Mouse (Mus musculus): ENCODE measurements around the gene Ltb4r2. TPM values are rescaled to one million over a fixed set of nuclear protein-coding genes. Genes with fewer than 3 reads are reported as not detected.
A peak's percentile ranks its signal among the peaks of the same experiment; 100 is the strongest.

Ltb4r2 gene
- total RNA-seq, 2 experiments from 2014 or later, result not detected

DNA sequence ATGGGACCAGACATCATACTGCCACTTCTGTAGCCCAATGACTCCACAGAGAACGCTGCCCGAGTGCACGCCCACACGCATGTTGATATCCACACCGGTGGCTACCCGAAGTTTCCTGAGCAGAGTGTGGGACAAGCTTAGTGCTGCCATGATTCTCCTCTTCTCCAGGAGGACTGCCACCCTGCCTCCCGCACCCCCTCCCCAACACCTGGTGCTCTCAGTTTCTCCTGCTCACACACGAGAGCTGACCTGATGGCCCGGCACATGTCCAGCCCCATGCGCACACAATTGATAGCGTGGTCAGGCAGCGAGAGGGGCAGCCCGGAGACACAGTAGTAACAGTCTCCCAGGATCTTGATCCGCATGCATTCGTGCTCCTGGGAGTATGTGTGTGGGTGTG lies 17.5 kb downstream of the Ltb4r2 start:
- intact Hi-C loops (cut with DNase I), result no loop called here
- no peak for DNase-seq

DNA sequence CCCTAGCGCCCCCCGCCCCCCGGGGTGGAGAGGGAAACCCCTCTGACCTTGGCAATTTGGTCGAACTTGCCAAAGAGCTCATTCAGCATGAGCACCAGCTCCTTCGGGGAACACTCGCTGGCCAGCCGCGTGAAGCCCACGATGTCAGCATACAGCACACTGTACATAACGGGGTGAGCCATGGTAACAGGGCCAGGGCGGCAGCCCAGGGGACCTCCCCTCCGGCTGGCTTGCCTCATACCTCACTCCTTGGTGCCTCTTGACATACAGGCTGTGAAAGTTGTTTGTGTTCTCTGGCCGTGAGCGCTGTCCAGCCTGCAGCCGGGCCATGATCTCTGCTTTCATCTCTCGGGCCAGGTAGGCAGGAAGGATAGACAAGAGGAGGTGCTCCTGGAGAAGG lies 18.4 kb downstream of the Ltb4r2 start:
- DNase-seq, result no peak
- intact Hi-C loops (cut with DNase I), result loop anchor here (2.0 to 5.0 kb wide), 2 partner anchors 83 to 138 kb away; no protein-coding TSS in a partner anchor

DNA sequence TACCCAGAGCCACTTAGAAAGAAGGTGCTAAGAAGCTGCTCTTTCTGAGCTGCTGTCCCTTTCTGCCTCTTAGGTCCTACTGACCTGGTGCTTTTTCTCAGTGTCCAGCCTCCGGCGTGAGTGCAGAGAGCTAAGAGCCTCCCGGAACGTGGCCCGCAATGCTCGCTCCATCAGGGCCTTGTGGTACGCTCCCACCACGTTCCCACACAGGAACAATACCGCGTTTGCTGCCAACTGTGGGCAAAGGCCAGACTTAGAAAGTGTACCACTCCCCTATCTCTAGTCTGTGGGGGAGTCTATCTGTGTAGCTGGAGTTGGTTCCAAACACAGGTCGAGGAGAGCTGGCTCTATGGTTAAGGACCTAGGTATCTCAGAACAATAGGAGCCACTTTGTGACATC lies 19.5 kb downstream of the Ltb4r2 start:
- no peak for DNase-seq
- intact Hi-C loops (cut with DNase I), result loop anchor here (2.0 to 5.0 kb wide), 2 partner anchors 82 to 137 kb away; no protein-coding TSS in a partner anchor

DNA sequence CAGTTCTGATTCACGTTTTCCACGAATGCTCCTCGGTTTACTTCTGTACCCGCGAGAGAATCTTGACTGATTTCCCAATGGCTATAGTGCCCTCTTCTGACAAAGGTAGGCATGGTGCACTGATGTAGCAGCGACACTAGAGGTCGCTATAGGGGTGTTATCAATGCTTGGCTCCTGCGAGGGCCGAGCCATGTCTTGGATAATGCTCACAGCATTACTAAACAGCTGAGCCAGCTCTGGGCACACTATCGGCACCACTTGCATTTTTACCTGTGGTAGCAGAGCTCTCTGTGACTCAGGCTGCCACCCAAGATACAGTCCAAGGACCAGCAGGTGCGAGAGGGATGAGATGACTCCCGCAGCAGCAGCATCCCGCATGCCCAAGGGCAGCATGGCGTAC lies 20.1 kb downstream of the Ltb4r2 start:
- intact Hi-C loops (cut with DNase I), result loop anchor here (2.0 to 5.0 kb wide), 2 partner anchors 81 to 136 kb away; no protein-coding TSS in a partner anchor
- DNase-seq, result peak in 1 of 2 experiments; percentile 35

DNA sequence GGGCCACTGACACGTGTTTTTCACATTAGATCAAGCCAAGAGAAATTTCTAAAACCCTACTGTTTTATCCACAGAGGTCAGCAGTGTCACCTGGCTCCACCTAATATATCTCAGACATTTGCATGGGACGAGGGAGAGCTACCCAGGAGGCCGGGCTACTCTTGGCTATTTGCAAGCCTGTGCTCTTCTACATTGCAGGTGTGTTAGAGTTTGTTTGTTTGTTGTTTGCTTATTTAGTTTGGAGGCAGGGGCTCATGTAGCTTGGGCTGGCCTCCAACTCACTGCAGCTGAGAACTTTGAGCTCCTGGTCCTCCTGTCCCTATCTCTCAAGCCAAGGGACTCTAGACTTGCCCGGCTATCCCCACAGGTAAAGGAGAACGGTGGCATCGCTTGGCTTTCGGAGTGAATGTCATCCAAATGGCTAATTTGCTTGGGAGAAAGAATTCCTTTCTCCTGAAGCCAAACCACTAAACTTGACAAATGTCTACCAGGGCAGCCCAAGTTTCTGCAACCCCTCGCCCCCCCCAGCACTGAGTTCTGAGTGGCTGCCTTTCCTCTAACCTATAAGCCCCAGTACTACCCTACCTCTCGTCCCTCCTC lies 21.2 kb downstream of the Ltb4r2 start:
- DNase-seq, result no peak
- intact Hi-C loops (cut with DNase I), result loop anchor here (5.0 kb wide), 1 partner anchor 135 kb away; no protein-coding TSS in a partner anchor

DNA sequence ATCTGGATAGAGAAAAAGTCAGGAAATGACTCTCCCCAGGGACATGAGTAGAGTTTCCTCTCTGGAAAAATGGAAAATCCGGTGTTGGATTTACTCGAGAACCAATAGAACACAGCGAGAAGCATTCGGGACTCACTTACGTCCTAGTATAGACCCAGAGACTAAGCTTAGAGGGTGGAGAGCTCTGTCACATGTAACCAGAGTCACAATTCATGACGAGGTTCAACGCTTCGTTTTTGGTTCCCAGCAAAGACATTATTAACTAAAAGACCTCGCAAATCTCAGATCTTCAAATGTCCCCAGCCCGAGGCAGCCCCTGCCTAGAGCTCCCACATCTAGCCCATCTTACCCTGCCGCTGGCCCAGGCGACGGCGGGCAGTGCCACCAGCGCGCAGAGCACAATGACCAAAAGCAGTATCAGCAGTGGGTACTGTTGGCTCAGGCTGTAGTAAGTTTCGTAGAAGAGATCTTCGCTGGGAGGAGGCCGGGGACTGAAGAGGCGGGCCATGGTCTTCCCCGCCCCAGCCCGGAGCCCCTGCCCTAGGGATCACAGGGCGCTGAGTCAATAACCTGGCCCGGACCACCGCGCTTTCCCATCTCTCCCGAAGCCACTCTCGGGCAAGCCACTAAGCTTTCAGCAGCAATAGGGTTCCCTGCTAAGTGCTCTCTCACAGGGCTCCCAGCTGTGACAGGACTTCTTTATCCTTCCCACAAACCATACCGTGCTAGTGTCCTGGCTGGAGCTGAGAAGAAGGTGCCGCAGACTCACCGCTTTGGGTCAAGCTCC lies 22.1 kb downstream of the Ltb4r2 start:
- intact Hi-C loops (cut with DNase I), result loop anchor here (5.0 kb wide), 1 partner anchor 134 kb away; no protein-coding TSS in a partner anchor
- DNase-seq, result no peak

DNA sequence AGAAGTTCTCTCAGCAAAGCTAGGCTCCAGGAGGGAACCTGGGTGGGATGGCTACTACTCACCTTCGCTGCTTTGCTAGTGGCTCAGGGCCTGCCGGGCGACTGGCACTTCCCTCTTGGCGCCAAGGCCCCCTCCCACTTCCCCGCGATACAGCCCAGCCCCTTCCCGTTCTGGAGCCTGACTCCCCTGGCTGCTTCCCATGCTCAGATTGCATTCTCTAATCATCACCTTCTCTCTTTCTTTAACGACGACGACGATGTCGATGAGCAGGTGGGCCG lies 22.7 kb downstream of the Ltb4r2 start, which contains the start of gene Adcy4:
Gene Adcy4, minus strand, starts transcription at position 138 of the 278 bp plus-strand sequence.
- intact Hi-C loops (cut with DNase I), result loop anchor here (5.0 kb wide), 1 partner anchor 133 kb away; no protein-coding TSS in a partner anchor

DNA sequence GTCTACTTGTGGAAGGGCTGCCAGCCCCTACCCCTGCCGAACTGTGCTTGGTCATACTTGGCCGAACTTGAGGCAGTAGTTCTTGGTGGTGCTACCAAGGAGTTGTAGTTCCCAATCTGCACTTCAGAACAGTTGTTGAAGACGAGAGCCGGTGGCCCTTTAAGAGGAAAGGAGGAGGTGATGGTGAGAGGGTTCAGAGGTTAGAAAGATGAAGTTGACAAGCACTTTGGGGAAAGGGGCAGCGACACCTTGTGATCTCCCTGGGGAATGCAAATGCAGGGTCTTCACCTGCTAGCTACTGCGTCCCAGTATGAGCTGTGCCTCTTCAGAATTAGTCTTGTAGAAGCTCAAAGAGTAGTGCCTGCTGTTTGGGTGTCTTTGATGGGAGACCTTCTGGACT lies 24.0 kb downstream of the Ltb4r2 start:
- no peak for DNase-seq
- intact Hi-C loops (cut with DNase I), result no loop called here

More for the DNA sequence above, 22.7 kb downstream of the Ltb4r2 start, which contains the start of gene Adcy4:
- no peak for DNase-seq

DNA sequence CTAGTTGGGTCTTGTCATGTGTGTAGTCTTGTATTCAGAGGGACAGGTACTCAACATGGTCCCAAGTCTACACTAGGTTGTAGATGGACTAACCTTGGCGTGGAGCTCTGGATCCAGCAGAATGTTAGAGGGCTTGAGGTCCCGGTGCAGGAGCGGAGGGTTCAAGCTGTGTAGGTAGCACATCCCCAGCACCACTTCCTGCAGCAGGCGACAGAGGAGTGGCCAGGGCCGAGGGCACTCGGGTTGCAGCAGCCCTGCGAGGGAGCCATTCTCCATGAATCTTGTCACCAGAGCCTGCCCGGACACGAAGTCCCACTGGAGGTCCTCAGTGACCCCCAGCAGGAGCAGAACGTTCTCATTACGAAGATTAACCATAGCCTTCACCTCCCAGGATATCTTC lies 26.5 kb downstream of the Ltb4r2 start:
- no peak for DNase-seq
- intact Hi-C loops (cut with DNase I), result no loop called here

DNA sequence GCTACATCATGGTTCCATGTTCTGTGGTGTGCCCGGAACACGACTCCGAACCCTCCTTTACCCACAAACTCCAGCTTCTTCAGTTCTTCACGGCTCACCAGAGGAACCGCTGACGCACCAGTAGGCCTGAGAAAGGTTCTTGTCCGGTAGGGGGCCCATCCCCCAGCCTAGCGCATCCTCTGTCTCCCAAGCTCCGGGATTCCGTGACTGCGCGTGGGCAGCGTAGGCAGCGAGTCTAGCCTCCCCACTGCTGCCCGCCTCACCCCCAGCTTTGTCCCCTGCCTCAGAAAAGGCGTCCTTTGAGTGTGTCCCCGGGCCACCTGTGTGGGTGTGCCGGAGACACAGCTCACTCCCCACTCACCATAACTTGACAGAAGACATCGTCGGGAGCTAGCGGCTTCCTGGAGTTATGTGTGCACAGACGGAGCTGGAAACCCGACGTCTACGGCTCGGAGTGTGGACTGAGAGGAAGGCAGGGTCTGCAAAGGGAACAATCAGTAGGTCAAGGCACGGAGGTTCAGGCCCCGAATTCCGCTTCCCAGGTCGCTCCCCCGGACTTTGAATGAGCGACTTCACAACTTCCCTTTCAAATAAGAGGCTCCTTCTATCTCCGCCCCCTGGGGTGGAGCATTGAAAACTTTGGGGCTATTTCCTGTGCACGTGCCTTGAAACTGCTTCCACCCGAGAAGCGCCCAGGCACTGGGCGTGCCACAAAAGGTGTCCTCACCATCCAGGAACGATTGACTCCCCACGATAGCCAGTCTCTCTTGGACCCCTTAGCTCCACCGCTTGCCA lies 27.2 kb downstream of the Ltb4r2 start, which contains the start of gene Ripk3:
Gene Ripk3, minus strand, starts transcription at position 610 of the 795 bp plus-strand sequence.
- no peak for DNase-seq
- intact Hi-C loops (cut with DNase I), result no loop called here

DNA sequence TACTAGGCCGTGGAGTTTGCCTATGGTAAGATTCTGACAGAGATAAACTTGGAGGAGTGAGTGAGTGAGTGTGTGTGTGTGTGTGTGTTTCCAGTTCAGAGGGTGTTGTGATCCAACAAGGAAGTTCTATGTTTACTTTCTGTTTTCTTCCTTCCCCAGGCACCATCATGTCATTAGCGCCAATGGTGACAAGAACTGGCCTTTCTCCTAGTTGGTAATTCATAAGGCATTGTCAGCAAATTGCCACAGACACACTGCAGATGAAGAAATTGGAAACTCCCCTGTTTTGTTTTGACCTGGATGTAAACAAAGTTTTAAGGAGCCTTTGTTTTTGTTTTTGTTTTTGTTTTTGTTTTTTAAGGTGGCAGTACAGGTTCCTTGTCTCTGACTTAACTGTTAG lies 32.2 kb downstream of the Ltb4r2 start:
- DNase-seq, result no peak
- intact Hi-C loops (cut with DNase I), result no loop called here

DNA sequence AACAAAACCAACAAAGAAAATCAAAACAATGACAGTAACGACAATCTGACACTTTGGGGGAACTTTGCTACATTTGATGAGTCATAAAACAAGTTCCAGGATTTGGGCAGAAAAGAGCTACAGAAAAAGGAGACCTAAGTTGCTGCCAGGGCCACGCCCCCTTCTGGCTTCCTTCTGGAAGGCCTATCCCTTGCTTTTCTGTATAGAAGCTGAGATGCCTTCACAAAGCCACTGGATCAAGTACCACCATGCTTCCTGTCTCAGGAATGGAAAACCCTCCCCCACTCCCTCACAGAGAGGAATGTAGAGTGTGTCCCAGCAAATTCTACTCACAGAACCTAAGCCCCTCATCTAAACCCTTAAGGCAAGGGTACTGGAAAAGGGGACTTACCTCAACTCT lies 32.7 kb downstream of the Ltb4r2 start:
- no peak for DNase-seq
- intact Hi-C loops (cut with DNase I), result no loop called here

DNA sequence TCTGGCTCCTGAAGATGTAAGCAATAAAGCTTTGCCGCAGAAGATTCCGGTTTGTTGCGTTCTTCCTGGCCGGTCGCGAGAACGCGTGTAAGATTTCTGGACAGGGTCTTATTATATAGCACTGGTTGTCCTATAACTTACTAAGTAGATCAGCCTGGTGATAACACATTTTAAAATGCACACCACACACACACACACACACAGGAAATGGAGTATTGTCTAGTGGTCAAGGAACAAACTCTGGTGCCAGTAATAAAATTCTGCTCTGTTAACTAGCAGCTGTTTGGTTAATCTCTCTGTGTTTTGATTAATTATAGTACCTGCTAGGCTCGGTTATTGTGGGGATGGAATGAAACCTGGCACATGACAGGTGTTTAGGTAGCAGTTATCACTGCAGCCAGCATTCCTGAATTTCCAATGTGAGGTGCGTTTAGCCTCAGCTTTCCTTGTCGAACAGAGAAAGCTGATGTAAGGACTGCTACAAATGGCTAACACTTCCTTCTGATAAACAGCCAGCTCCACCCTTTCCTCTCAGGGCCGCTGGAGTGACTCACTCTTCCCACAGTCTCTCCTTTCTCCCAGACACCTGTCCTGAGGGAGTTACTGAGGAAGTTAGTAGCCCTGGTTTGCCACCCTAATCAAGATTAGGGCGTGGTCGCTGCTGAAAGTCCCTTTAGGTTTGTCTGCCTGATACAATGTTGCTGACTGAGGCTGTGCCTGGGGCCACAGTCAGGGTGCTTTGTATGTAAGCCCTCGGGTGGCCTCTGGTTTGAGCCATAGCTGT lies 34.3 kb downstream of the Ltb4r2 start:
- intact Hi-C loops (cut with DNase I), result no loop called here
- DNase-seq, result no peak

Other genes with a start within 250 kb of the Ltb4r2 start
- not detected for gene Nrl, start 236.4 kb upstream of the Ltb4r2 start, total RNA-seq (2021)
- gene Pck2, start 221.2 kb upstream of the Ltb4r2 start, total RNA-seq (2021), result 1 to 10 TPM; 4.2 to 4.5 TPM
- 100 to 1,000 TPM; 102 to 123 TPM for gene Dcaf11, start 201.4 kb upstream of the Ltb4r2 start, total RNA-seq (2021)
- gene A730061H03Rik, start 201.0 kb upstream of the Ltb4r2 start, total RNA-seq (2021), result not detected
- gene Fitm1, start 185.8 kb upstream of the Ltb4r2 start, total RNA-seq (2021), result 100 to 1,000 TPM; 296 to 299 TPM
- 10 to 100 TPM; 67.4 to 69.7 TPM for gene Psme1, start 183.3 kb upstream of the Ltb4r2 start, total RNA-seq (2021)
- gene Emc9, start 176.1 kb upstream of the Ltb4r2 start, total RNA-seq (2021), result 10 to 100 TPM; 29.6 to 34.6 TPM
- gene Psme2, start 170.3 kb upstream of the Ltb4r2 start, total RNA-seq (2021), result 10 to 100 TPM; 55.2 to 59.5 TPM
- gene Rnf31, start 169.7 kb upstream of the Ltb4r2 start, total RNA-seq (2021), result 10 to 100 TPM; 18.8 to 19.6 TPM
- gene Irf9, start 157.9 kb upstream of the Ltb4r2 start, total RNA-seq (2021), result 1 to 10 TPM; 4.1 to 4.6 TPM
- not detected for gene Rec8, start 143.4 kb upstream of the Ltb4r2 start, total RNA-seq (2021)
- 10 to 100 TPM; 62.1 to 66.9 TPM for gene Ipo4, start 125.5 kb upstream of the Ltb4r2 start, total RNA-seq (2021)
- 1 to 10 TPM in 1 of 2 experiments, not detected in 1; 1.0 TPM for gene Gm49378, start 123.5 kb upstream of the Ltb4r2 start, total RNA-seq (2021)
- 10 to 100 TPM; 15.0 to 15.2 TPM for gene Tm9sf1, start 117.6 kb upstream of the Ltb4r2 start, total RNA-seq (2021)
- under 1 TPM in 1 of 2 experiments, not detected in 1; 0.23 TPM for gene Tssk4, start 111.2 kb upstream of the Ltb4r2 start, total RNA-seq (2021)
- 10 to 100 TPM; 14.2 to 16.8 TPM for gene Mdp1, start 100.9 kb upstream of the Ltb4r2 start, total RNA-seq (2021)
- 1 to 10 TPM; 1.9 to 2.6 TPM for gene Gmpr2, start 89.5 kb upstream of the Ltb4r2 start, total RNA-seq (2021)
- gene Nedd8, start 89.3 kb upstream of the Ltb4r2 start, total RNA-seq (2021), result 100 to 1,000 TPM; 174 to 184 TPM
- 10 to 100 TPM in 1 of 2 experiments, 1 to 10 TPM in 1; 9.4 to 10.8 TPM for gene Tinf2, start 79.6 kb upstream of the Ltb4r2 start, total RNA-seq (2021)
- not detected for gene Tgm1, start 47.5 kb upstream of the Ltb4r2 start, total RNA-seq (2021)
- 1 to 10 TPM; 8.9 to 9.4 TPM for gene Rabggta, start 39.2 kb upstream of the Ltb4r2 start, total RNA-seq (2021)
- 10 to 100 TPM; 27.3 to 35.9 TPM for gene Dhrs1, start 15.7 kb upstream of the Ltb4r2 start, total RNA-seq (2021)
- gene Nop9, start 15.7 kb upstream of the Ltb4r2 start, total RNA-seq (2021), result 10 to 100 TPM; 10.5 to 11.8 TPM
- gene Cideb, start 3.0 kb upstream of the Ltb4r2 start, total RNA-seq (2021), result not detected
- gene Ltb4r1, start 4.5 kb downstream of the Ltb4r2 start, total RNA-seq (2021), result not detected
- gene Adcy4, start 22.7 kb downstream of the Ltb4r2 start, total RNA-seq (2021), result 1 to 10 TPM; 5.3 to 6.5 TPM
- gene Ripk3, start 27.4 kb downstream of the Ltb4r2 start, total RNA-seq (2021), result under 1 TPM; 0.59 to 0.67 TPM
- gene Nfatc4, start 61.7 kb downstream of the Ltb4r2 start, total RNA-seq (2021), result 1 to 10 TPM; 3.3 TPM
- 1 to 10 TPM; 2.1 to 2.7 TPM for gene Nynrin, start 92.6 kb downstream of the Ltb4r2 start, total RNA-seq (2021)
- not detected for gene Cbln3, start 123.0 kb downstream of the Ltb4r2 start, total RNA-seq (2021)
- 1 to 10 TPM; 6.0 to 7.5 TPM for gene Khnyn, start 123.5 kb downstream of the Ltb4r2 start, total RNA-seq (2021)
- 100 to 1,000 TPM; 111 to 122 TPM for gene Sdr39u1, start 138.9 kb downstream of the Ltb4r2 start, total RNA-seq (2021)
- 1 to 10 TPM; 2.3 to 2.7 TPM for gene Cma1, start 183.2 kb downstream of the Ltb4r2 start, total RNA-seq (2021)
- not detected for gene Cma2, start 189.6 kb downstream of the Ltb4r2 start, total RNA-seq (2021)